Mouse (Mus musculus): Measurements from ENCODE around the gene Dglucy. TPM values are rescaled to one million over a fixed set of nuclear protein-coding genes. Genes with fewer than 3 reads are reported as not detected.
A peak's percentile ranks its signal among the peaks of the same experiment; 100 is the strongest.

Dglucy gene
- polyA plus RNA-seq, 1 experiment, result 3.2 TPM

DNA sequence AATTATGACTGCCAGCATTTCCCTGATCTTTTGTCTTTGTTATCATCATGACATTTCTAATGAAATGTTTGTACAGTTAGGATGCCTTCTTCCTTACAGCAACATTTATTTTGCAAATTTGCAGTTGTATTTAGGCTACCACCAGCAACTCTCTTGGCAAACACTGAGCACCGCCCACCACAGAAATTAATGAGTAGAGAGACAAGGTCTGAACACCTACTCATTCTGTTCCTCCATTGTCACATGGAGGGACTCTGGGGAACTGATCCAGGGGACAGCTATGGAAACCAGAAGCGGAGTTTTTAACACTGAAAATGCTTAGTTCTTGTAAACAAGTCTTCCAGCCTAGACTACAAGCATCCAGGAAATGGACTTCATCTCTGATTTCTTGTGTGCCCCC, 35.0 kb downstream of the Dglucy start:
- TF ChIP-seq POLR2A (IDR thresholded peaks at IDR 0.05; ENCODE audit: borderline replicate concordance, extremely low read depth, insufficient read depth, insufficient read length, poor library complexity, severe bottlenecking) (no peak), CTCF (IDR thresholded peaks at IDR 0.05; ENCODE audit: borderline replicate concordance, extremely low read depth, insufficient read depth, insufficient read length) (no peak)
- DNase-seq (ENCODE audit: low read depth), result no peak

DNA sequence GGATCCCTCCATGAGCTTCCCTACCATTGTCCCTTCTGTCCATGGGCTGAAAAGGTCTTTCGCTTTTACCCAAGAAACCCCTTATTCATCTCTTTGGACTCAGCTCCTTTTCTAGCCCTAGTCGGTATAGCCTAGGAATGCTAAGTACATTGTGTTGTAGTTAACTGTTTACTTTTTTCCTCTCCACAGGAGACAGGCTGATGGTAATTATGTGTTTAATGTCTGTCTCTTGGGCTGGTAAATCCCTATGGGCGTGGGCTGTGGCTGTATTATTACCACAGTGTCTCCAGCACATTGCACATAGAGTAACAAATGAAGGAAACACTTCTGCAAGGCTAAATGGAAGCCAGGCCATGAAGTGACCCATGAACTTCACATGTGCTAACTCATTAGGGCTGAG, 35.8 kb downstream of the Dglucy start:
- no peak for TF ChIP-seq POLR2A (IDR thresholded peaks at IDR 0.05; ENCODE audit: borderline replicate concordance, extremely low read depth, insufficient read depth, insufficient read length, poor library complexity, severe bottlenecking)
- TF ChIP-seq CTCF (IDR thresholded peaks at IDR 0.05; ENCODE audit: borderline replicate concordance, extremely low read depth, insufficient read depth, insufficient read length), result no peak

DNA sequence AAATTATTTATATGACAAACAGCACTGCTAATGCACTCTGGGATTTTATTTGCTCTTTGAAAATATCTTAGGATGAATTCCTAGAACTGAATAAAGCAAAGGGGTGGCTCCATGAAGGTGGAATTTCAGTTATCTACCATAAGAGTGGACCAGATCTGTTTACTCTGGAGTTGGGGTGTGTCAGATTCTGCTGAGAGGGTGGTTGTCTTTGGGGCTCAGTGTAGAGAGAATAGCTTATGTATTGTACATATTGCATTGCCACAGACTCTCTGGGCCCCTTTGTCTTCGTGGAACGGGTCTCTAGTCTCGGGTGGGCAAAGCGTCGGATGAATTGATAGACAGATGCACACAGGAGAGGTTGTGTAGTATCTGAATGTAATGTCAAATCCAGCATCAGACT, 38.0 kb downstream of the Dglucy start:
- TF ChIP-seq POLR2A (IDR thresholded peaks at IDR 0.05; ENCODE audit: borderline replicate concordance, extremely low read depth, insufficient read depth, insufficient read length, poor library complexity, severe bottlenecking) (no peak), CTCF (IDR thresholded peaks at IDR 0.05; ENCODE audit: borderline replicate concordance, extremely low read depth, insufficient read depth, insufficient read length) (no peak)
- no peak for DNase-seq (ENCODE audit: low read depth)

More for the DNA sequence above, 35.8 kb downstream of the Dglucy start:
- DNase-seq (ENCODE audit: low read depth), result no peak

DNA sequence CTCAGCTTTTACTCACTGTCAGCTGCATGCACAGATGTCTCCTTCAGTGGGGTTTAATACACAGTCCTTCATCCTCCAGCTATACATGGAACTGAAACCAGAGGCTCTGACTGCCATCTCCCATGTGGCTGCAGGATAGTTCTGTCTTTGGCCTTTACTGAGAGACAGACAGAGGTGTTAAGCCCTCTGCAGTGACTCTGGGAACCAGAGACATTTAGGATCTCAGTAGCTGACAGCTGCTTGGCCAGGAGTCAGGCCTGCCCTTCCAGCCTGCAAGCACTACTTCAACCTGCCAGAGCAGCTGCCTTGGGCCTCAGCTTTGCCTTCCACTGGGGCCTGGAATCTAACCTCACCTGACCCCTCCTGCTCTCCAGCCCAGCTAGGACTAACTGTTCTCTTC, 41.1 kb downstream of the Dglucy start:
- DNase-seq (ENCODE audit: low read depth), result no peak
- TF ChIP-seq POLR2A (IDR thresholded peaks at IDR 0.05; ENCODE audit: borderline replicate concordance, extremely low read depth, insufficient read depth, insufficient read length, poor library complexity, severe bottlenecking), result no peak
- no peak for TF ChIP-seq CTCF (IDR thresholded peaks at IDR 0.05; ENCODE audit: borderline replicate concordance, extremely low read depth, insufficient read depth, insufficient read length)

DNA sequence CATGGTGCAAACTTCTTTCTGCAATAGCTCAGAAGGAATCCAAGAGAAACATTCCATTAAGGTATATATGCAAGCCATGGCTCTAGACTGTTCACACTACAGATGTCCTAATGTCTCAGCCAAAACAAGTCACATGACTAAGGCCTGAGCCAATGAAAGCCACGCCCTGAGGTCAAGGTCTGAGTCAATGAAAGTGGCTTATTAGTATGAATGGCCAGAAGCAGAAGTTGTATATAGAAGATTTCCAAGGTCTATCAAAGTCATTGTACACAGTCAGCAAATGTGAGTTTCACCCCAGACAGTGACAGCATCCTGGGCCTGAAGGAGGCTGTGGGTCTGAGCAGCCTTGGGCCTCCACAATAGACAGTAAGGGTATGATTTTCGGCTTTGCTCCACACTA, 52.2 kb downstream of the Dglucy start:
- TF ChIP-seq POLR2A (IDR thresholded peaks at IDR 0.05; ENCODE audit: borderline replicate concordance, extremely low read depth, insufficient read depth, insufficient read length, poor library complexity, severe bottlenecking) (no peak), CTCF (IDR thresholded peaks at IDR 0.05; ENCODE audit: borderline replicate concordance, extremely low read depth, insufficient read depth, insufficient read length) (no peak)

DNA sequence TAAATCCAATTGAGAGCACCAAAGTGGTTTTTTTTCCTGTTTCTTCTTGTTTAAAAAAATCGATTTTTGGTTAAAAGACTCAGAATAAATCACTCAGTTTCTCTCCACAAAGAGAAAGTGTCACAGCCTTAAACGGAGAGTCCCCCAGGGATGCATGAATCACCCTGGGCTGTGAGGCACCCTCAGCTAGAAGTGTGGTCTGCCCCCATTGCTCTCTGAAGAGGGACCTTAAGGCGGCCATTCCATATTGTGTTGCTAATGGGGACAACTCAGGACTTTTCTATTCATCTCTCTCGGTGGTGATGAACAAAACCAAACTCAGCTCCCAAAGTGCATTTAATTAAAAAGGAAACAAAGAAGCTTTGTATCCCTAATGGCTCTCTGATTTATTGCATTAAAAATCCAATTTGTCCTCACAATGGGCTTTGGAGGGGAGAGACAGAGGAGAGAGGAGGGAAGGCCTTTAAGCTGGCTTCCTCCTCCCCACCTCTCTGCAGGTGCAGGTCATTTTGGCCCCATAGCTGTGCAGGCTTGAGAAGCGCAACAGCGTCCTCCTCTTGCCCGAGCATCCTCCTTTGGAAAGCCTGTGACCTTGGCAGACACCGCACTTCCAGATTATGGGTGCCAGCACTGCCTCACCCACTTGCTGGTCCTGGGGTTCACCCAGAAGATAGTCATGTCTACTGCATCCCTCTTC, 52.9 kb downstream of the Dglucy start:
- DNase-seq (ENCODE audit: low read depth), result peak; percentile 56
- no peak for TF ChIP-seq POLR2A (IDR thresholded peaks at IDR 0.05; ENCODE audit: borderline replicate concordance, extremely low read depth, insufficient read depth, insufficient read length, poor library complexity, severe bottlenecking)
- TF ChIP-seq CTCF (IDR thresholded peaks at IDR 0.05; ENCODE audit: borderline replicate concordance, extremely low read depth, insufficient read depth, insufficient read length), result no peak

More for the DNA sequence above, 52.2 kb downstream of the Dglucy start:
- DNase-seq (ENCODE audit: low read depth), result no peak

DNA sequence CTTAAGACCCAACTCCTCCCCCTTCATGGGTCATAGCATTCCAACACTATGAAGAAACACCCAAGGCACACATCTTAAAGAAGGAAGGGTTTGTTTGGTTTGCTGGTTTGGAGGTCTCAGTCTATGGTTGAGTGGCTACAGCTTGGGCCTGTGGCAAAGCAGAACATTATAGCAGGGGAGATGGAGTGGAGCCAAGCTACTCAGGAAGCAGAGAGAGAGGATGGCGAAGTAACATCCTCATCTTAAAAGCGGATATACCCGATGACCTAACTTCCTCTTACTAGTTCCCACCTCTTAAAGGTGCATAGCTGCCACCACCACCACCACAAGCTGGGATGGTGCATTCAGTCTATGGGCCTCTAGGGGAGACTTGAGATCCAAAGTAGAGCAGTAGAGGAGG, 58.4 kb downstream of the Dglucy start:
- TF ChIP-seq CTCF (IDR thresholded peaks at IDR 0.05; ENCODE audit: borderline replicate concordance, extremely low read depth, insufficient read depth, insufficient read length) (no peak), POLR2A (IDR thresholded peaks at IDR 0.05; ENCODE audit: borderline replicate concordance, extremely low read depth, insufficient read depth, insufficient read length, poor library complexity, severe bottlenecking) (no peak)
- DNase-seq (ENCODE audit: low read depth), result no peak

DNA sequence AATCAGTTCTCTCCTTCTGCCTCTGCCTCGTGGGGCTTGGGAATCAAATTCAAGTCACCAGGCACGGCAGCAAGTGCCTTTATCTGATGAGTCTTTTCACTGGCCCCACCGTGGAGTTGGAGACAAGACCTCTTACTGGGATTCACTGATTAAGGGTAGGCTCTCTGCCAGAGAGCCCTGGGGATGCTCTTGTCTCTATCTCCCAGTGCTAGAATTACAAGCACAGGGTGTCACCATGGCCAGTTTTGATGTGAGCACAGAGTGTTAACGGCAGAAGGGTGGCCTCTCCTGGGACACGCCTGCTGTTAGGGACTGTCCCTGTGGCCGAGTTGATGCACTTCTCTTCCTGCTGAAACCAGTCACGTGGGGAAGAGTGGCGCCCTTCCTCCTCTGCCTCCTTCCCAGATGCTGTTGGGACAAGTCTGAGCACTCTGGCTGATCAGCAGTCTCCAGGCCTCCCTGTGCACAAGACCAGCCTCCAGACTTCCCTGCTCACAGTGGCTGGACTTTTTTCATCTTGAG, 60.3 kb downstream of the Dglucy start:
- TF ChIP-seq POLR2A (IDR thresholded peaks at IDR 0.05; ENCODE audit: borderline replicate concordance, extremely low read depth, insufficient read depth, insufficient read length, poor library complexity, severe bottlenecking), result no peak
- TF ChIP-seq CTCF (IDR thresholded peaks at IDR 0.05; ENCODE audit: borderline replicate concordance, extremely low read depth, insufficient read depth, insufficient read length), result no peak
- DNase-seq (ENCODE audit: low read depth), result no peak

DNA sequence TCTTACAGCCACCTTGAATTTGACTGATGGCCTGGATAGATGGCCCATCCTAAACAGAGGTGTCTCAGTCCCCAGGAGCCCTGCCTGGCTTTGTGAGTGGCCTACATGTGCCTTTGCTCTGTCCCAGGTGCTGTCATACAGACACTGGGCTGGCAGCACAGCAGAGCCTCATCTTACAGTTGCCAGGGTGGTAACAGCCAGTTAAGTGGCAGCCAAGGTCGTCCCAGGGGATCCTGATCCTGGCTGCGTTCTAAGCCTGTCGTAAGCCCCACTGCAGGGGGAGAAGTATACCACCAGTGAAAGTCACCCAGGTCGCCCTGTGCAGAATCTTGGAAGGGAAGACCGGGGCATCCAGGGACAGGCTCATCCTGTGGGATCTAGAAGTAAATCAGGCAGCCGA, 61.1 kb downstream of the Dglucy start:
- TF ChIP-seq POLR2A (IDR thresholded peaks at IDR 0.05; ENCODE audit: borderline replicate concordance, extremely low read depth, insufficient read depth, insufficient read length, poor library complexity, severe bottlenecking), result no peak
- TF ChIP-seq CTCF (IDR thresholded peaks at IDR 0.05; ENCODE audit: borderline replicate concordance, extremely low read depth, insufficient read depth, insufficient read length), result no peak
- DNase-seq (ENCODE audit: low read depth), result no peak

DNA sequence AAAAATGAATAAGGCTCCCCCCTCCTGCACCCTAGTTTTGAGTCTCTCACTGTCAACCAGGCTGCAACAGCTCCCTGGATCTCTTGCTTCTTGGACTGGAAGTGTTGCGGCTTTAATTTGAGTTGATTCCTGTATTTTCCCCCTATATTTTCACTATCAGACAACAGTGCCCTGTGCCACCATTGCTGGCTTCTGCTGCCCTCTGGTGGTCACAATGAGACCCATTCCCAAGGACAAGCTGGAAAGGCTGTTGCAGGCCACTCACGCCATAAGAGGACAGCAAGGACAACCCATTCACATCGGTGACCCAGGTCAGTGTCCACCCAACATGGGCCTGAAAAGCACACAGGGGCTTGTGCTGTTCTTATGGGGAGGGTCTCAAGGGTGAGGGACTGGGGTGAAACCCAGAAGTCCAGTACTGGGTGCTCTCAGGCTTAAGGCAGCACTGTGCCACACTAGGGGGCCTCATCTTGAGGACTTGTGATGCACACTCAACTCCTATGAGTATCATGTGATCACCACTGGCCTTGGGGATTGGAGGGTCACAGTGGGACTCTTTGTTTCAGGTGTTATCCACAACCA, 62.4 kb downstream of the Dglucy start:
- peak; percentile 89 for DNase-seq (ENCODE audit: low read depth)
- TF ChIP-seq POLR2A (IDR thresholded peaks at IDR 0.05; ENCODE audit: borderline replicate concordance, extremely low read depth, insufficient read depth, insufficient read length, poor library complexity, severe bottlenecking) (no peak), CTCF (IDR thresholded peaks at IDR 0.05; ENCODE audit: borderline replicate concordance, extremely low read depth, insufficient read depth, insufficient read length) (peak; percentile 93)

DNA sequence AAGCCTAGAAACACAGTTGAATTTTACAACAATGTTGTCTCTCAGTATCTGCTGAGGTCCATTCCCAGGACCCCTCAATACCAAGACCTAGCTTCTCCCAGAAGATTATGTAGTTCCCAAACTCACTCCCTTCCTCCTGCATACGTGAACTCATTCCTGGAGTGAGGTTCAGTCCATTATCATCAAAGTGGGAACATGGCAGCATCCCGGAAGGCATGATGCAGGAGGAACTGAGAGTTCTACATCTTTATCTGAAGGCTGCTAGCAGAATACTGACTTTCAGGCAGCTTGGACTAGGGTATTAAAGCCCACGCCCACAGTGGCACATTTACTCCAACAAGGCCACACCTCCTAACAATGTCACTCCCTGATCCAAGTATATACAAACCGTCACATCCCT, 64.3 kb downstream of the Dglucy start:
- DNase-seq (ENCODE audit: low read depth), result no peak
- TF ChIP-seq POLR2A (IDR thresholded peaks at IDR 0.05; ENCODE audit: borderline replicate concordance, extremely low read depth, insufficient read depth, insufficient read length, poor library complexity, severe bottlenecking) (no peak), CTCF (IDR thresholded peaks at IDR 0.05; ENCODE audit: borderline replicate concordance, extremely low read depth, insufficient read depth, insufficient read length) (no peak)

DNA sequence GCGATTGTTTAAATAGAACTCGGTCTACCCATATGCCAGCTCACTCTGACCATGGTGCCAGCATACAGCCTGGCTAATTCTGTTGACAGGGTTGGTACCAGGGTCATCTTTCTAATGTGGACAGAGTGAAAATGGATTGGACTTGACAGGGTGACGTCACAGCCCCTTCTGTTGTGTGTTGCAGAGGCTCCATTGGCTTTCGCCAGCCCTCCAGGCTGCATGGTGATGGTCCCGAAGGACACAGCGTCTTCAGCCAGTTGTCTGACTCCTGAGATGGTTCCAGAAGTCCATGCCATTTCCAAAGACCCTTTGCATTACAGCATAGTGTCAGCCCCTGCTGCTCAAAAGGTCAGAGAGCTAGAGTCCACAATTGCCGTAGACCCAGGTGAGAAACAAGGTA, 65.7 kb downstream of the Dglucy start:
- TF ChIP-seq CTCF (IDR thresholded peaks at IDR 0.05; ENCODE audit: borderline replicate concordance, extremely low read depth, insufficient read depth, insufficient read length) (no peak), POLR2A (IDR thresholded peaks at IDR 0.05; ENCODE audit: borderline replicate concordance, extremely low read depth, insufficient read depth, insufficient read length, poor library complexity, severe bottlenecking) (no peak)
- DNase-seq (ENCODE audit: low read depth), result no peak
